Mouse (Mus musculus): ENCODE measurements around the gene Itpr1.

DNA sequence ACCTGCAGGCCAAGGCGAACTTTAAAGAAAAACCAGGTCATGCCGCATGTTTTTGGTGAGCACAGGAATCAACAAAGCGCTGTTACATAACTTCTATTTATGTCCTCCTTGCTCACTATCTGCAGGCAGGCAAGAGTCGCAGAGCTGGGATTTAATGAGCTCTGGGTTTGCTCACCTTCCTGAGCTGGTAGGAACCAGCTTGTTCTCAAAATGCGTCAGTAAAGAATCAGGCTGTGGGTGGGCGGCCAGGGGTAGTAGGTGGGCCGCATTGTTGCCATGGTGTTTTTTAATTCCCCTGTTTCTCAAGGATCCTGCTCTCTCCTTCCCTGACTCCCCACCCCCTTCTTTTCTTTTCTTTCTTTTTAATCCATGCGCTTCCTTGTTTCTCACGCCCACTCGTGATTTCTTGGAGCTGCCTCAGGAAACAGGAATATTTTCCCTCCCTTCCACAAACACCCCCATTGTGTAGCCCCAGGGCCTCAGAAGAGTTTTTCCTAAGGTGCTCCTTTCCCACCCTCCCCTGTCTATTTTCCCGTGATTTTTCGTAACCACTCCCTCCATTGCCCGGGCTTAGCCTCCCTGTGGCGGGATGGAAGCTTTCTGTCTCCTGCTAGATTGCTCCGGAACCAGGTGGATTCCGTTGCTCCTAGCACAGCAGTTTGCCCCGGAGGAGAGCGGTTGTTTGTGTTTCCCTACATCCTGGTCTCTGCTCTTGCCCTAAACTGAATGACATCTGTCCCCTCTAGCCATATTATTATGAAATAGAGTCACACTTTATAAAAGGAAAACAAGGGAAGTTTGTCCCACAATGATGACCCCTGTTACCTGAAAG lies 243.6 kb downstream of the Itpr1 start:
- TF ChIP-seq CTCF (IDR thresholded peaks at IDR 0.05; ENCODE audit: low read depth, low read length), result no peak
- no peak for TF ChIP-seq POLR2A (IDR thresholded peaks at IDR 0.05; ENCODE audit: extremely low read depth, insufficient read depth, low read length)
